Mouse (Mus musculus) CD4-positive naive resting alpha-beta T cell, adult 76 days (primary cell): ENCODE results near the gene Gm3033. TPM values are rescaled to one million over a fixed set of nuclear protein-coding genes. Genes with fewer than 3 reads are reported as not detected.

Experiments used
- total RNA-seq: library from RNA; stranded (reverse); gene quantifications from one replicate; pipeline ENCODE4 v1.2.4, GENCODE M21; 2023

Gm3033 gene
- not detected for total RNA-seq

DNA sequence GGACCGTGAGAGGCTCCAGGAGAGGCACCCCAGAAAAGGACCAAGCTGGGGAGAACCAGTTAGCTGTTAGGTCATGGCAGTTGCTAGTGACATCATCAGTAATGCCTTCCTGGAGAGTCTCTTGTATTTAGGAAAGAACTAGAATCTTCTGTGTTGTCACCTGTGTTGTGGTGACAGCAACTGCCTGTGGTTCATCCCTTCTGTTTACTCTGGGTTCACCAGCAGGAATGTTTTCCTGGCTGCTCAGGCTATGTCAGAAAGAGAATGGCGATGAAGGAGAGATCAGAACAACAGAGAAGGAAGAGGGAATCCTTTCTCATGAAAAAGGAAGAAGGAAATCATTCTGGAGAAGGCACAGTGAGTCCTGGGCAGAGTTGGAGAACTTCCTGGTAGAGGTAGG lies at the start of gene Gm3033:
TSS of gene Gm3033 (plus strand) at position 301 of the 400 bp plus-strand sequence.

DNA sequence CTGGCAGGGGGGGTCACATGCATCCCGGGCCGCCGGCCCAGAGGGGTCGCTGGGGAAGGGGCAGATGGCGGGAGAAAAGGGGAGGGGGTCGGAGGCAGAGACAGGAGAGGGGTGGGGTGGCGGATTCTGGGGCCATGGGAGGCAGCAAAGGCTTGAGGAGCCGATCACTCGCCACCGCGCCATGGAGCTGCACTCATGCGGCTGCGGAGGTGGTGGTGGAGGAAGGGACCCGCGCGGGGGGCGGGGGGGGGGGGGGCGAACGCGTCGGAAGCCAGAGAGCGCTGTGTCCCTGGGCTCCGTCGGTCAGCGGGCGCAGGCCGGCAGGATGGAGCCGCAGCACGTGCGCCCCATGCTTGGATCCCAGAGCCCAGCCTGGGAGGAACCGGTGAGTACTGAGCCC lies 36.3 kb upstream of the Gm3033 start, which contains the start of gene Gm3002:
TSS of gene Gm3002 (plus strand) at position 301 of the 400 bp plus-strand sequence.

DNA sequence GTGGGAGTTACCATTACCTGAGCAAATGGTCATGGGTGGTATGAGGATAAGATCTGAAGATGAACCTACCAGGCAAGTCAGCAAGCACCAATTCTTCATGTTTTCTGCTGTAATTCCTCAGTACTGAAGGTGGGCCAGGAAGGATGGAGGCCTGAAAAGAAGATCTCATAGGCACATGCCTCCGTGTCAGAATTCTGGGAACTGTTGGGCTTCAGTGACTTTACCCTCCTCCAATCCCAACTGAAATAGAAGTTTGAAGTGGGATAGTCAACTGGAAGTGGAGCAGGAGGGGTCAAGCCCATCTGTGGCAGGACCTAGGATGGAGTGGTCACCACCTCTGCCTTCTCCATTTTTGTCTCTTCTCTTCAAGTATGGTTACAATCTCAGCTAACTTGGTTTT lies 37.8 kb downstream of the Gm3033 start, which contains the start of gene Gm2916:
TSS of gene Gm2916 (plus strand) at position 301 of the 400 bp plus-strand sequence.

Other genes starting within 250 kb of the Gm3033 start
- gene Gm3012, start 211.7 kb upstream of the Gm3033 start, total RNA-seq, result not detected
- not detected for gene Gm3020, start 194.2 kb upstream of the Gm3033 start, total RNA-seq
- not detected for gene Gm3043, start 157.5 kb upstream of the Gm3033 start, total RNA-seq
- not detected for gene Gm3002, start 36.2 kb upstream of the Gm3033 start, total RNA-seq
- gene Gm2916, start 37.9 kb downstream of the Gm3033 start, total RNA-seq, result not detected
- not detected for gene Gm3029, start 85.5 kb downstream of the Gm3033 start, total RNA-seq
- not detected for gene Gm3095, start 117.3 kb downstream of the Gm3033 start, total RNA-seq
- gene Gm3099, start 152.1 kb downstream of the Gm3033 start, total RNA-seq, result not detected
- not detected for gene Gm5796, start 177.7 kb downstream of the Gm3033 start, total RNA-seq
- gene Gm3115, start 237.9 kb downstream of the Gm3033 start, total RNA-seq, result not detected